Mouse (Mus musculus) liver, embryonic 11.5 days (tissue): Measurements from ENCODE around the gene Aldoart2. TPM values are rescaled to one million over a fixed set of nuclear protein-coding genes. Genes with fewer than 3 reads are reported as not detected.
"Not testable (repeated sequence)": the region's sequence is repeated elsewhere in the genome, so short reads cannot be mapped to it uniquely, and the experiment has no call there.

Experiments
- ATAC-seq: fragments of 200-750 bp; cut with Nextera tagmentation; replicated peaks from 2 replicates; pipeline ENCODE4 v1.8.0; 2017; ENCODE audit warnings: moderate number of reproducible peaks, mild to moderate bottlenecking, moderate TSS enrichment, moderate library complexity; ENCODE audit not compliant: low FRiP score
- DNase-seq: peaks from one replicate; pipeline ENCODE4 v3.0.0-alpha.2; 2017; ENCODE audit warnings: low spot score
- H3K27ac ChIP-seq: fragments of 300-500 bp; sonication (generic); 2 replicates; pipeline ENCODE4 v1.5.1; 2014; ENCODE audit warnings: mild to moderate bottlenecking, low read depth, low read length, control low read depth
- H3K27me3 ChIP-seq: fragments of 300-500 bp; sonication (generic); replicated peaks from 2 replicates; pipeline ENCODE4 v1.6.1; 2014; ENCODE audit warnings: low read length, mixed read lengths; ENCODE audit not compliant: control insufficient read depth, insufficient read depth
- H3K36me3 ChIP-seq: fragments of 300-500 bp; sonication (generic); 2 replicates; pipeline ENCODE4 v1.6.1; 2014; ENCODE audit warnings: mild to moderate bottlenecking, low read length, moderate library complexity, mixed read lengths; ENCODE audit not compliant: control insufficient read depth, insufficient read depth
- H3K4me1 ChIP-seq: fragments of 300-500 bp; sonication (generic); replicated peaks from 2 replicates; pipeline ENCODE4 v1.6.1; 2014; ENCODE audit warnings: low read length, mixed read lengths; ENCODE audit not compliant: control insufficient read depth, insufficient read depth
- H3K4me2 ChIP-seq: fragments of 300-500 bp; sonication (generic); 2 replicates; pipeline ENCODE4 v1.6.1; 2014; ENCODE audit warnings: mild to moderate bottlenecking, control low read depth, moderate library complexity
- H3K4me3 ChIP-seq: fragments of 300-500 bp; sonication (generic); 2 replicates; pipeline ENCODE4 v1.5.1; 2014; ENCODE audit warnings: low read depth, low read length, control low read depth
- H3K9ac ChIP-seq: fragments of 300-500 bp; sonication (generic); 2 replicates; pipeline ENCODE4 v1.6.1; 2014; ENCODE audit warnings: low read depth, low read length, control low read depth
- H3K9me3 ChIP-seq: fragments of 300-500 bp; sonication (generic); 2 replicates; pipeline ENCODE4 v1.6.1; 2016; ENCODE audit warnings: low read length, inconsistent platforms, mixed read lengths; ENCODE audit not compliant: control insufficient read depth
- WGBS: fragments of 180-500 bp; shearing (Covaris S2); extraction: QIAGEN DNeasy Blood & Tissue Kit; methylation state at CpG from one replicate; pipeline ENCODE4 v1.1.7; 2014; 5-methylcytosine and 5-hydroxymethylcytosine counted together
- polyA plus RNA-seq: library from polyadenylated mRNA; unstranded; fragments of >200 nt; fragmentation: Nextera tagmentation; extraction: Ambion mirVana; gene quantifications from 2 replicates; pipeline ENCODE4 v1.2.1, GENCODE M21; 2014

The Aldoart2 gene
- 0.10 and 0.27 TPM in 2 replicates for polyA plus RNA-seq

- no peak within 1 kb of the TSS for H3K27ac ChIP-seq
- H3K9ac ChIP-seq: no peak within 1 kb of the TSS
- H3K27me3 ChIP-seq: no peaks in the 10 kb centered on the region
- no peak for ATAC-seq
- H3K4me1 ChIP-seq: no peaks in the 10 kb centered on the region
- no peak for DNase-seq
- H3K4me2 ChIP-seq: no peak within 1 kb of the TSS
- H3K4me3 ChIP-seq: no peak within 1 kb of the TSS
- 89% methylated on average over 19 of the region's 19 CpGs for WGBS
- H3K36me3 ChIP-seq: no peaks in the 10 kb centered on the region
- no peaks in the 10 kb centered on the region for H3K9me3 ChIP-seq
Measured at GRCm38 (mm10) chr12:55565206-55565605, at the start of gene Aldoart2. Gene Aldoart2, plus strand, starts transcription at chr12:55565239.

DNA sequence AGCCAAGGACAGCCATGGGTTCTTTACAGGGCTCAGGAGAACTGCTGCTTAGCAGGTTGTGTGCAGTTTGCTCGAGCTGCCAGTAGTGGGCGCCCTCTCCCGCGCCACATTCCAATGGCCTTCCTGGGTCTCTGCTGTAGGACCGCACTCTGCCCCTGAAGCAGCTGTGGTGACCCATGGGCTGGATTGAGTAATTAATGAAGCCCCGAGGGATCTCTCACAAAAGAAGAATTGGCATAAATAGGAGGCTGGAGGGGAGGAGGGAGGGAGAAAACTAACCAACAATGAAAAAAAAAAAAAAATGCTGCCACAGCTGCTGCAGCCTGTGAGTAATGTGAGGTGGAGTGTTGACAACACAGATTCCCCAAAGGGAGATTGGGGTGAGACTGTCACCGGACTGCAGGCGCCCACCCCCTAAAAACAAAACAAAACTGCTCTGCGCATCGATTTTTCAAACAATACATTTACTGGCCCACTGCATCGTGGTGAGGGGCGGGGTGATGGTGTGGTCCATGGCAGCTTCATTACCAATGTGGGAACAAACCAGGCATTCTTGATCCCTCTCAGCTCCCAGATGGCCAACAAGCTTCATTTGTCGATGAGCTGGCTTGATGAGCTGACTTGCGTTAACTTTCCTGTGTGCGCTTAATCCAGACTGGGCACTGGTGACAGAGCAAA, 46.8 kb upstream of the Aldoart2 start:
- Histone ChIP-seq H3K27ac (no peak overlapping the region), H3K36me3 (no peaks in the 10 kb centered on the region), H3K9ac (no peak overlapping the region), H3K27me3 (no peaks in the 10 kb centered on the region), H3K9me3 (no peaks in the 10 kb centered on the region), H3K4me1 (no peaks in the 10 kb centered on the region), H3K4me3 (no peak overlapping the region), H3K4me2 (no peak overlapping the region)
- DNase-seq (no peak), ATAC-seq (no peak)
- WGBS: 52% methylated on average over 15 of the region's 15 CpGs

DNA sequence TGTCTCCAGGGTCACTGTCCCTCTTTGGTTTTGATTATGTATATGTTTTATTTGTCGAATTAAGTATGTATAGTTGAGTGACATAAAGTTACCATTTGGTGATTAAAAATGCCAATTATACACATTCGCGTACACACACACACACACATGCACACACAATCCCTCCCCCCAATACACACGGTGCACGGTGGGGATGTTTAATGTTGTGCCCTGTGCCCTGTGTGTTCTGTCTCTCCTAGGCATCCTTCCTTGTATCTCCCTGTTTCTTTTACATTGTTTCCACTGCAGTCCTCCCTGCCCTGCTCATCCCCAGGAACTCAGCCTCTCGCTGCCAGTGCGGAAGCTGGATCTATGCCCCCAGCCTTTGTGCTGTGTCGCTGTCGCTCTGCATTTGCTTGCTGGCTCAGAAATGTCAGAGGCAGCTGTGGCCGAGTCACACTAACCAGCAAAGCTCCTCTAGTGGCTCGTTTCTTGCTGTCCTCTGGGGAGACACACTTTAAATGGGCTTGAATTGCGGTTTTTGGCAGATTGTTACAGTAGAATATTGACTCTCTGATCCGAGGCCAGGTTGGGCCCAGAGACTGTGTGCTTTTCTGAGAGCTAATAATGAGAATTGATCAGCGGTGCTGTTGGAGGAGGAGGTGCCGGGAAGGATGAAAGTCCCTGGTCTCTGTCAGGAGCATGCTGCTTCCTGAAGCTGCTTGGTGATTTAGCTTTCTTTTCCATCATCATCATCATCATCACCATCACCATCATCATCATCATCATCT, 37.9 kb upstream of the Aldoart2 start:
- H3K9ac ChIP-seq: no peak overlapping the region
- H3K4me2 ChIP-seq: no peak overlapping the region
- WGBS: 64% methylated on average over 15 of the region's 15 CpGs

DNA sequence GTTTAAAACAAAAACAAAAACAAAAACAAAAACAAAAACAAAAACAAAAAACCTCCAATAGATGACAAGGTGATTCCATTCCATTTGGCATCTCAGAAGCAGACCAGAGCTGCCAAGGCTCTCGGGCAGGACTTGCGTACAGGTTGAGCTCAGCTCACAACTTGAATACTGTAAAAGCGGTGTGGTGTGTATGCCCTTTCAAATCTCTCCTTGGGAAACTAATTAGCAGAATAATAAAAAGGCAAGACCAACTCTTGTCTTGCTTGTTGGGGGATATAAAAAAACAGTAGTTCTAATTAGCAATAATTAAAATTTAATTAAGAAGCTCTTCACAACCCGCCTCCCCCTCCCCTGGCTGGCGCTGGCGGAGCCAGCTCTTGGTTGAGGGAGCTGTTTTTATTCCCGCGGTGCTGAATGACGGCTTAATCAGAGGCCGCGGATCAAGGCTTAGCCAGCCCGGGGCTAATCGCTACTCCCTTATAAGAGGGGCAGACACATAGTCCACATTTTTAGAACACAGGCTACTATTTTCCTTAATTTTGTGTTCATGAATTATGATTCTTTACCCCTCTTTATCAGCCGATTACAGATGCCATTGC, 28.4 kb upstream of the Aldoart2 start:
- H3K4me1 ChIP-seq: no peaks in the 10 kb centered on the region
- H3K9me3 ChIP-seq: no peaks in the 10 kb centered on the region
- no peak overlapping the region for H3K4me3 ChIP-seq
- no peak overlapping the region for H3K9ac ChIP-seq
- 12% methylated on average over 14 of the region's 14 CpGs for WGBS
- no peak overlapping the region for H3K4me2 ChIP-seq
- H3K27me3 ChIP-seq: peaks cover 9% of the 10 kb centered on the region
- DNase-seq: no peak
- H3K27ac ChIP-seq: no peak overlapping the region
- no peaks in the 10 kb centered on the region for H3K36me3 ChIP-seq
- ATAC-seq: no peak

More for the DNA sequence above, 37.9 kb upstream of the Aldoart2 start:
- Histone ChIP-seq H3K4me3 (no peak overlapping the region), H3K27me3 (no peaks in the 10 kb centered on the region), H3K4me1 (no peaks in the 10 kb centered on the region), H3K36me3 (no peaks in the 10 kb centered on the region), H3K27ac (no peak overlapping the region), H3K9me3 (no peaks in the 10 kb centered on the region)
- DNase-seq: no peak
- no peak for ATAC-seq

DNA sequence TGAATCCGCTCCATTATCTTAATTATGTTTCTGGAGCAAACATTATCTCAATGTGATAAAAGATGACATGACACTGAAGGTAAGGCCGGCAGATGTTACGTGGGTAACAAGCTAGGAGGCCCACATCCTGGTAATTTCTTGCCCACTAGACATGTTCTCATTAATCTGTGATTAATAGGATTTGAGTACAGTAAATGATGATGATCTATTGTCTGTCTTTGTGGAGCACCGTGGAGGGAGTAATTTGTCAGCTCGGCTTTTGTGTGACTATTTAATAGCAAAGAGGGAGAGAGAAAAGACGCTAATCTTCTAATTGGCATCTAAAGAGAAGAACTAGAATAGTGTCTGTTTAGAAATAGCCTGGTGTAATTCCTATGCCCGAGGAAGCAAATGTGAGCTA, 27.3 kb upstream of the Aldoart2 start:
- WGBS: 66% methylated on average over 7 of the region's 7 CpGs
- Histone ChIP-seq H3K9me3 (no peaks in the 10 kb centered on the region), H3K27ac (no peak overlapping the region), H3K4me3 (no peak overlapping the region), H3K4me1 (no peaks in the 10 kb centered on the region), H3K4me2 (no peak overlapping the region), H3K27me3 (peaks cover 9% of the 10 kb centered on the region), H3K36me3 (no peaks in the 10 kb centered on the region), H3K9ac (no peak overlapping the region)
- ATAC-seq (no peak), DNase-seq (no peak)

DNA sequence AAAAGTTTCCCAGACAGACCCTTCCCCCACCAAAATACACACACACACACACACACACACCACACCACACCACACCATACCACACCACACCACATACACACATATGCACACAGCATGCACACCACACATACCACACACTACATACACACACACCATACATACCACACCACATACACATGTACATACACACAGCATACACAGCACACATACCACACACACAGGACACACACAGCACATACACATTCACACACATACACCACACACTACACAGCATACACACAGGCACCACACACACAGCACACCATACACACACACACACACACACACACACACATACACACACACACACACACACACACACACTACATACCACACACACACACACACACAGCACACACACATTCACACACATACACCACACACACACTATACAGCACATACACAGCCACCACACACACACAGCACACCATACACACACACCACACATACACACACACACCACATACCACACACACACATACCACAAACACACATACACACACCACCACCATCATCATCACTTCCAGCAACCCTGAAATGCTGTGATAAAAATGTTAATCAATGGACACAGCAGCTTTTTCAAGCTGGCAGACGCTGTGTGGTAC, 26.6 kb upstream of the Aldoart2 start:
- ATAC-seq (no peak; the same call in 1 of the 2 replicates), DNase-seq (no peak)
- Histone ChIP-seq H3K4me1 (no peaks in the 10 kb centered on the region), H3K4me2 (no peak overlapping the region), H3K36me3 (no peaks in the 10 kb centered on the region), H3K27me3 (peaks cover 9% of the 10 kb centered on the region), H3K9me3 (no peaks in the 10 kb centered on the region), H3K4me3 (no peak overlapping the region), H3K9ac (no peak overlapping the region), H3K27ac (no peak overlapping the region)
- 83% methylated on average over 1 of the region's 1 CpGs for WGBS

DNA sequence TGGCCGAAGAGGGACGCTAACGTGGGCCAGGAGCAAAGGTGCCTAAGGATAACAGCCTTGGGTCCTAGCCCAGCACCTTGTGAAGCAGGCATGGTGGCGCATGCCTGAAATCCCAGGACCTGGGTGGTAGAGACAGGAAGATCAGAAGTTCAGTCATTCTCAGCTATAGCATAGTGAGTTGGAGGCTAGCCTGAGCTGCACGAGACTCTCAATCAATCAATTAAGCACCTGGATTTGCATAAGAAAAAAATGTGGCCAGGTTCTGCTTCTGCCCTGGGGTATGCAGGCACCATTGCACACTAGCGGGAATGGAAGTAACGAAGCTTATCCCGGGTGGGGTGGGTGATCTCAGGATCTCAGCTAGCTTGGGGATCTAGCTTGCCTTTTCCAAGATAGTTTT, 25.9 kb upstream of the Aldoart2 start:
- Histone ChIP-seq H3K27me3 (peaks cover 9% of the 10 kb centered on the region), H3K36me3 (no peaks in the 10 kb centered on the region)
- ATAC-seq: no peak

GRCm38 (mm10) chr12:55554901-55555300, 10.1 kb upstream of the Aldoart2 start:
- not testable (repeated sequence) for ATAC-seq, H3K9me3 ChIP-seq, H3K27ac ChIP-seq, H3K4me1 ChIP-seq, H3K36me3 ChIP-seq, H3K9ac ChIP-seq, H3K4me2 ChIP-seq, DNase-seq, H3K4me3 ChIP-seq, H3K27me3 ChIP-seq
- 78% methylated on average over 6 of the region's 6 CpGs for WGBS

More for the DNA sequence above, 25.9 kb upstream of the Aldoart2 start:
- WGBS: 64% methylated on average over 8 of the region's 8 CpGs
- no peak for DNase-seq
- no peak overlapping the region for H3K4me3 ChIP-seq
- H3K4me1 ChIP-seq: no peaks in the 10 kb centered on the region
- no peak overlapping the region for H3K4me2 ChIP-seq
- H3K27ac ChIP-seq: no peak overlapping the region
- no peak overlapping the region for H3K9ac ChIP-seq
- H3K9me3 ChIP-seq: no peaks in the 10 kb centered on the region
